Mouse (Mus musculus) MEL (cell line): Measurements from ENCODE around the gene Dse. TPM values are rescaled to one million over a fixed set of nuclear protein-coding genes. Genes with fewer than 3 reads are reported as not detected.

ENCODE experiments used
- DNase-seq: peaks from one replicate; pipeline ENCODE4 v3.0.0; 2011; ENCODE audit warnings: low read depth, low spot score
- H3K27ac ChIP-seq: 2 replicates; pipeline ENCODE4 v1.5.1; 2012; ENCODE audit warnings: low read depth, mild to moderate bottlenecking, control low read depth, low read length, moderate library complexity; ENCODE audit not compliant: control insufficient read depth
- H3K27me3 ChIP-seq, 2 experiments: fragments of 150-350 bp in 1 of 2; sonication (generic) in 1 of 2; 2 replicates each; pipeline ENCODE4 v1.6.1; 2012; ENCODE audit warnings: low read length in 2 of 2, mild to moderate bottlenecking in 2 of 2, improper control_type of control experiment in 1 of 2, moderate library complexity in 1 of 2; ENCODE audit not compliant: insufficient read depth in 2 of 2, control insufficient read depth in 1 of 2
- H3K36me3 ChIP-seq, 2 experiments: 2 replicates each; pipeline ENCODE4 v1.6.1; 2012 to 2014; ENCODE audit warnings: low read length in 2 of 2, improper control_type of control experiment in 1 of 2, inconsistent platforms in 1 of 2, mild to moderate bottlenecking in 1 of 2; ENCODE audit not compliant: insufficient read depth in 2 of 2, control insufficient read depth in 1 of 2
- H3K4me1 ChIP-seq, 2 experiments: fragments of 150-350 bp in 1 of 2; sonication (generic) in 1 of 2; 2 replicates each; pipeline ENCODE4 v1.6.1; 2012; ENCODE audit warnings: low read length in 2 of 2, improper control_type of control experiment in 1 of 2, mild to moderate bottlenecking in 1 of 2; ENCODE audit not compliant: insufficient read depth in 2 of 2, control insufficient read depth in 1 of 2
- H3K4me3 ChIP-seq, 2 experiments: fragments of 150-350 bp in 1 of 2; sonication (generic) in 1 of 2; 2 replicates each; pipeline ENCODE4 v1.5.1; 2012; ENCODE audit warnings: low read depth in 2 of 2, low read length in 2 of 2, mild to moderate bottlenecking in 2 of 2, moderate library complexity in 2 of 2, control low read depth in 1 of 2, improper control_type of control experiment in 1 of 2; ENCODE audit not compliant: control insufficient read depth in 1 of 2, insufficient read depth in 1 of 2
- H3K79me2 ChIP-seq: 2 replicates; pipeline ENCODE4 v1.6.1; 2012; ENCODE audit warnings: mild to moderate bottlenecking, low read length, moderate library complexity; ENCODE audit not compliant: control insufficient read depth, poor library complexity, insufficient read depth
- H3K9ac ChIP-seq: 2 replicates; pipeline ENCODE4 v1.6.1; 2012; ENCODE audit warnings: low read depth, mild to moderate bottlenecking, control low read depth, low read length, moderate library complexity; ENCODE audit not compliant: control insufficient read depth, poor library complexity, severe bottlenecking
- H3K9me3 ChIP-seq: fragments of 150-350 bp; sonication (generic); replicated peaks from 2 replicates; pipeline ENCODE4 v1.6.1; 2012; ENCODE audit warnings: mild to moderate bottlenecking, low read length, improper control_type of control experiment, moderate library complexity; ENCODE audit not compliant: insufficient read depth
- BHLHE40 ChIP-seq: IDR thresholded peaks from 2 replicates; pipeline ENCODE4 v1.6.1; 2012; ENCODE audit warnings: low read depth, mild to moderate bottlenecking, inconsistent platforms, low read length, improper control_type of control experiment, borderline replicate concordance
- CHD2 ChIP-seq: IDR thresholded peaks from 2 replicates; pipeline ENCODE4 v1.6.1; 2011; ENCODE audit warnings: low read length, improper control_type of control experiment
- CTCF ChIP-seq, 3 experiments: IDR thresholded peaks in 2 of 3; conservative IDR thresholded peaks in 1 of 3; 2 replicates each; pipeline ENCODE4 v1.5.1; 2011 to 2012; ENCODE audit warnings: low read length in 3 of 3, low read depth in 2 of 3, mild to moderate bottlenecking in 2 of 3, improper control_type of control experiment in 1 of 3, inconsistent platforms in 1 of 3, mixed read lengths in 1 of 3, moderate library complexity in 1 of 3; ENCODE audit not compliant: control insufficient read depth in 1 of 3, insufficient read depth in 1 of 3, poor library complexity in 1 of 3, severe bottlenecking in 1 of 3
- EP300 ChIP-seq, 2 experiments: IDR thresholded peaks; 2 replicates each; pipeline ENCODE4 v1.6.1; 2011; ENCODE audit warnings: improper control_type of control experiment in 2 of 2, low read length in 2 of 2, low read depth in 1 of 2, mild to moderate bottlenecking in 1 of 2
- GABPA ChIP-seq: IDR thresholded peaks from 2 replicates; pipeline ENCODE4 v1.6.1; 2012; ENCODE audit warnings: low read depth, mild to moderate bottlenecking, inconsistent platforms, low read length, improper control_type of control experiment, moderate library complexity
- GATA1 ChIP-seq: IDR thresholded peaks from 2 replicates; pipeline ENCODE4 v1.6.1; 2011; ENCODE audit warnings: low read depth, low read length, improper control_type of control experiment
- HCFC1 ChIP-seq: IDR thresholded peaks from 2 replicates; pipeline ENCODE4 v1.6.1; 2012; ENCODE audit warnings: low read depth, mild to moderate bottlenecking, inconsistent platforms, low read length, improper control_type of control experiment, moderate library complexity
- KAT2A ChIP-seq: conservative IDR thresholded peaks from 2 replicates; pipeline ENCODE4 v1.6.1; 2012; ENCODE audit warnings: low read depth, low read length, improper control_type of control experiment, inconsistent platforms
- MAFK ChIP-seq: IDR thresholded peaks from 2 replicates; pipeline ENCODE4 v1.6.1; 2011; ENCODE audit warnings: low read depth, mild to moderate bottlenecking, low read length, improper control_type of control experiment, borderline replicate concordance
- MAX ChIP-seq: IDR thresholded peaks from 2 replicates; pipeline ENCODE4 v1.6.1; 2011; ENCODE audit warnings: low read length, improper control_type of control experiment
- MAZ ChIP-seq: IDR thresholded peaks from 2 replicates; pipeline ENCODE4 v1.6.1; 2012; ENCODE audit warnings: low read depth, mild to moderate bottlenecking, inconsistent platforms, low read length, improper control_type of control experiment
- MXI1 ChIP-seq: IDR thresholded peaks from 2 replicates; pipeline ENCODE4 v1.6.1; 2011; ENCODE audit warnings: mild to moderate bottlenecking, low read depth, low read length, improper control_type of control experiment
- MYB ChIP-seq: IDR thresholded peaks from 2 replicates; pipeline ENCODE4 v1.6.1; 2011; ENCODE audit warnings: mild to moderate bottlenecking, low read depth, low read length, improper control_type of control experiment
- MYC ChIP-seq: IDR thresholded peaks from 2 replicates; pipeline ENCODE4 v1.6.1; 2011; ENCODE audit warnings: low read depth, mild to moderate bottlenecking, low read length, improper control_type of control experiment, moderate library complexity
- NELFE ChIP-seq: IDR thresholded peaks from 2 replicates; pipeline ENCODE4 v1.6.1; 2011; ENCODE audit warnings: low read depth, low read length, improper control_type of control experiment
- NRF1 ChIP-seq: IDR thresholded peaks from 2 replicates; pipeline ENCODE4 v1.6.1; 2014; ENCODE audit warnings: low read depth, mild to moderate bottlenecking, inconsistent platforms, low read length, improper control_type of control experiment, moderate library complexity; ENCODE audit not compliant: poor library complexity, insufficient read depth, severe bottlenecking
- POLR2AphosphoS2 ChIP-seq: IDR thresholded peaks from 2 replicates; pipeline ENCODE4 v1.6.1; 2011; ENCODE audit warnings: low read length, improper control_type of control experiment
- RCOR1 ChIP-seq: IDR thresholded peaks from 2 replicates; pipeline ENCODE4 v1.6.1; 2012; ENCODE audit warnings: low read depth, mild to moderate bottlenecking, inconsistent platforms, low read length, improper control_type of control experiment
- SMC3 ChIP-seq: IDR thresholded peaks from 2 replicates; pipeline ENCODE4 v1.6.1; 2011; ENCODE audit warnings: low read depth, low read length, improper control_type of control experiment
- TAL1 ChIP-seq: IDR thresholded peaks from 2 replicates; pipeline ENCODE4 v1.6.1; 2012; ENCODE audit warnings: mild to moderate bottlenecking, inconsistent platforms, low read length, moderate library complexity, mixed read lengths
- TBP ChIP-seq: IDR thresholded peaks from 2 replicates; pipeline ENCODE4 v1.8.0; 2011; ENCODE audit warnings: low read depth, low read length, improper control_type of control experiment
- TCF12 ChIP-seq: IDR thresholded peaks from 2 replicates; pipeline ENCODE4 v1.6.1; 2014; ENCODE audit warnings: low read depth, mild to moderate bottlenecking, inconsistent platforms, low read length, improper control_type of control experiment, moderate library complexity
- USF1 ChIP-seq: IDR thresholded peaks from 2 replicates; pipeline ENCODE4 v1.6.1; 2014; ENCODE audit warnings: low read depth, mild to moderate bottlenecking, inconsistent platforms, low read length, improper control_type of control experiment, moderate library complexity
- ZC3H11A ChIP-seq: IDR thresholded peaks from 2 replicates; pipeline ENCODE4 v1.6.1; 2012; ENCODE audit warnings: low read depth, mild to moderate bottlenecking, inconsistent platforms, low read length, improper control_type of control experiment
- ZKSCAN1 ChIP-seq: IDR thresholded peaks from 2 replicates; pipeline ENCODE4 v1.6.1; 2012; ENCODE audit warnings: low read depth, mild to moderate bottlenecking, inconsistent platforms, low read length, improper control_type of control experiment, moderate library complexity
- ZNF384 ChIP-seq: IDR thresholded peaks from 2 replicates; pipeline ENCODE4 v1.6.1; 2012; ENCODE audit warnings: low read depth, mild to moderate bottlenecking, inconsistent platforms, low read length, improper control_type of control experiment
- polyA plus RNA-seq, 2 experiments: library from polyadenylated mRNA; stranded (reverse) in 1 of 2; unstranded in 1 of 2; fragments of >175 nt in 1 of 2; fragments of >200 nt in 1 of 2; gene quantifications; 2 replicates each; pipeline versions ENCODE4 v1.2.1 to v1.2.4; 2012; ENCODE audit warnings: low replicate concordance in 2 of 2, low read depth in 1 of 2; ENCODE audit not compliant: insufficient read length in 2 of 2, insufficient read depth in 1 of 2, missing spikeins in 1 of 2
- total RNA-seq: library from RNA; depleted of rRNA; stranded (reverse); fragments of 300-350 nt; gene quantifications from 2 replicates; pipeline ENCODE4 v1.2.3, GENCODE M21; 2012

The Dse gene
- total and polyA plus RNA-seq, 3 experiments, result not detected

GRCm38 (mm10) chr10:34139768-34140167 is 67.7 kb downstream of the Dse start:
- Histone ChIP-seq H3K27me3 (no peaks in the 10 kb centered on the region), H3K4me1 (no peaks in the 10 kb centered on the region), H3K4me3 (no peak overlapping the region), H3K9me3 (no peaks in the 10 kb centered on the region), H3K79me2 (no peaks in the 10 kb centered on the region), H3K9ac (no peak overlapping the region), H3K27ac (no peak overlapping the region), H3K36me3 (no peaks in the 10 kb centered on the region)
- no peak for TF ChIP-seq BHLHE40
- no peak for TF ChIP-seq MYB
- no peak for TF ChIP-seq MXI1
- no peak for TF ChIP-seq NELFE
- TF ChIP-seq RCOR1, result no peak
- no peak for TF ChIP-seq ZKSCAN1
- no peak for TF ChIP-seq NRF1
- no peak for TF ChIP-seq HCFC1
- no peak for TF ChIP-seq GATA1
- no peak for TF ChIP-seq CTCF (IDR thresholded peaks at IDR 0.05 in 2 of 3, conservative IDR thresholded peaks at IDR 0.05 in 1 of 3; ENCODE audit: control insufficient read depth in 1 of 3, insufficient read depth in 1 of 3, low read depth in 2 of 3, low read length in 3 of 3, poor library complexity in 1 of 3, severe bottlenecking in 1 of 3)
- no peak for TF ChIP-seq KAT2A
- TF ChIP-seq MAZ, result no peak
- TF ChIP-seq MAX, result no peak
- TF ChIP-seq GABPA, result no peak
- TF ChIP-seq EP300 (IDR thresholded peaks at IDR 0.05; ENCODE audit: low read depth in 1 of 2, low read length in 2 of 2), result no peak
- no peak for TF ChIP-seq CHD2
- TF ChIP-seq TBP, result no peak
- no peak for TF ChIP-seq POLR2AphosphoS2
- TF ChIP-seq TAL1, result no peak
- no peak for DNase-seq

DNA sequence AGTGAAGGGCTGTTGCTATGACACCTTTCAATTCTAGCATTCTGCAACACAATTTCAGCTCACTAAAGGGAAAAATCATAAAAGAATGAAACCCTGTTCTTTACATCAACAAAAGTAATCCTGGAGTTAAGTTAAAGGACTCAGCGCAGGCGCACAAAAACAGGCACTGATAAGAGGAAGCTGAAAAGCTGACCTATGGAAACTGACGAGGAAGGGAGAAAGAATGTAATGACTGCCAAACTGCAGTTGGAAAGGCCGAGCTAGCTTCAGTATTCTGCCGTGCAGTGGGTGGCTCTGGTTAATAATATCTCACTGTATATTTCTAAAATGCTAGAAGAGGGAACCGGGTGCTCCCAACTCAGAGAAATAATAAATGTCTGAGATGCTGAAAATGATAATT is 69.5 kb downstream of the Dse start:
- Histone ChIP-seq H3K9ac (no peak overlapping the region), H3K79me2 (no peaks in the 10 kb centered on the region), H3K9me3 (no peaks in the 10 kb centered on the region), H3K4me3 (no peak overlapping the region), H3K4me1 (no peaks in the 10 kb centered on the region), H3K27ac (no peak overlapping the region), H3K36me3 (no peaks in the 10 kb centered on the region), H3K27me3 (no peaks in the 10 kb centered on the region)
- no peak for TF ChIP-seq TCF12
- TF ChIP-seq ZC3H11A, result no peak
- TF ChIP-seq MAZ, result no peak
- TF ChIP-seq MAFK, result no peak
- no peak for TF ChIP-seq ZNF384
- no peak for TF ChIP-seq HCFC1
- no peak for TF ChIP-seq USF1
- no peak for TF ChIP-seq NRF1
- TF ChIP-seq MYC, result no peak
- no peak for TF ChIP-seq SMC3
- TF ChIP-seq MXI1, result no peak
- DNase-seq, result no peak
